Mouse (Mus musculus) cortical plate, adult 2 months (tissue): Measurements from ENCODE around the gene Ranbp3.

Experiments used
- CTCF ChIP-seq: fragments of 200-500 bp; IDR thresholded peaks from 2 replicates; pipeline ENCODE4 v1.5.1; 2011; ENCODE audit warnings: mild to moderate bottlenecking, control low read depth, low read length; ENCODE audit not compliant: insufficient read depth; ENCODE audit errors: extremely low read depth
- POLR2A ChIP-seq: fragments of 200-500 bp; IDR thresholded peaks from 2 replicates; pipeline ENCODE4 v1.6.1; 2011; ENCODE audit warnings: mild to moderate bottlenecking, low read length, control low read depth; ENCODE audit not compliant: insufficient read depth; ENCODE audit errors: extremely low read depth

DNA sequence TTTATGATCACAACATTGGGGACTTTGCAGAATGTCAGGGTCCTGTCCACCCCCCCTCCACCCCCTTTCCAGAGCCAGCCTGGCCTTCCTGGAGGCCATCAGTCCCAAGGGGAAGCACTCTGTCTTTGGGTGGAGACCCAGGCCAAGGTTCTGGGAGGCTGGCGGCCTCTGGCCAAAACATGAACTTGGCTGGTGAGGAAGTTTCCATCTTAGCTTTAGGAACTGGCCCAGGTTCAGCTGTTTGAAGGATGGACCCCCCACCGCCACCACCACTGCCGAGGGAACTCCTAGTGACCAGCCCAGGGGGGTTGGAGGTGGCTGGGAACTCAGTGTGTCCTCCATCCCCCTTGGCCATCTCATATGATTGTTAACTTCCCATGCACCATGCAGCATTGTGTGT is 88.0 kb downstream of the Ranbp3 start:
- no peak for TF ChIP-seq CTCF
- no peak for TF ChIP-seq POLR2A
